Mouse (Mus musculus) kidney, adult 18-20 months (tissue): Measurements from ENCODE around the gene Glt28d2.
"Not testable (repeated sequence)": the region's sequence is repeated elsewhere in the genome, so short reads cannot be mapped to it uniquely, and the experiment has no call there.

ENCODE experiments used
- DNase-seq: peaks from one replicate; pipeline ENCODE4 v3.0.0; 2021

Gene Glt28d2

GRCm38 (mm10) chr3:85887239-85887827 lies at the start of gene Glt28d2, which contains the start of gene Gm37240:
TSS of gene Glt28d2 (minus strand) at chr3:85887516.
TSS of gene Gm37240 (minus strand) at chr3:85887518.
- peak; percentile 93 for DNase-seq

DNA sequence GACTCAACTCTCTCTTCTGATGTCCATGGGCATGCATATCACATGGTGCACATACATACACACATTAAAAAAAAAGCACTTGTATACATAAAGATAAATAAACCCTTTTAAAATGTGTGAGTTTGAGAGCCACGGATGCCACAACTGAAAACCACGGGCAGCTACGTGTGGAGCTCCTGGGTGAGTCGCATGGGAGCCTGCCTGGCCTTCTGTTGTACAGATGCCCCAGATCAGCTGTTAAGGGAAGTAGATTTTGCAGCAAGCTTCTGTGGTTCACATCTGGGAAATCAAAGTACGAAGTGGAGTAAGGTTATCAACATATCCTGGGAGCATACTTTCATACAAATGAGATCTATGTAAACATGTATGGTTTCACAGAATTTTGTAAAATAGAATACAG lies 46.3 kb upstream of the Glt28d2 start:
- DNase-seq: no peak

- no peak for DNase-seq
Observed at GRCm38 (mm10) chr3:85931859-85932258, 44.5 kb upstream of the Glt28d2 start.

GRCm38 (mm10) chr3:85930671-85931255 lies 43.4 kb upstream of the Glt28d2 start:
- DNase-seq: no peak

- DNase-seq: no peak
Observed at GRCm38 (mm10) chr3:85929711-85930110, 42.4 kb upstream of the Glt28d2 start.

GRCm38 (mm10) chr3:85928140-85928611 lies 40.9 kb upstream of the Glt28d2 start:
- DNase-seq: no peak

DNA sequence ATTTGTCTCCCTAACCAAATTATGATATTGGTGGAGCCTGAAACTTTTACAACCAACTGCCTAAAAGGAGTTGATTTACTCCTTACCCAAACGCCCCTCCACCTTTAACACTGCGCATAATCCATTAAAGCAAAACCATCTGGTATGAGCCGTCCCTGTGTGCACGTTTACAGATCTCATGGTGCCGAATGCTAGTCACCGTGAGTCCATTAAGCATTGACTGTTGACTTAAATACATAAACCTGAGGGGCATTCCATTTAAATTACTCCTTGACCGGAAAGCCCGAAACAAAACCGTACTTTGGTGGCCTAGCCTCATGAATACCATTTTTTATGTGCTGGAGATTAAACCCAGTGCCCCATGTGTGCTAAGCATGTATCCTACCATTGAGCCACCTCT lies 40.0 kb upstream of the Glt28d2 start:
- no peak for DNase-seq

GRCm38 (mm10) chr3:85923954-85924945 lies 36.9 kb upstream of the Glt28d2 start:
- peak; percentile 85 for DNase-seq

- DNase-seq: no peak
Observed at GRCm38 (mm10) chr3:85923343-85923742, 36.0 kb upstream of the Glt28d2 start.

DNA sequence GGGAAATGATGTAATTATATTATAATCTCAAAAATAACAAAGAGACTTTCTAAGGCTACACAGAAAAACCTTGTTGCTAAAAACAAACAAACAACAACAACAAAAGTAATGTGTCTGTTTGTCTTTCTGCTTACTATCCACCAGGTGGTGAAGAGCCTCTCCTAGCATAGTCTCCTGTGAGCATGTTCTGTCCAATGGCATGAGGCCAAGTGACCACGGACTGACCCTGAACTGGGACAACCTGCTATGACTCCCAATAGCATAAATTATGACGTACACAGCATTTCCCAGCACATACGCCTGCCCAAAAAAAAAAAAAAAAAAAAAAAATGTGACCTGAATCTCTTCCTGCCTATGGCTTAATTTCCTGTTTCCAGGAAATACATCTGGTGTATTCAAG lies 35.0 kb upstream of the Glt28d2 start:
- peak; percentile 60 for DNase-seq

GRCm38 (mm10) chr3:85920671-85921070 lies 33.4 kb upstream of the Glt28d2 start:
- DNase-seq: not testable (repeated sequence)

DNA sequence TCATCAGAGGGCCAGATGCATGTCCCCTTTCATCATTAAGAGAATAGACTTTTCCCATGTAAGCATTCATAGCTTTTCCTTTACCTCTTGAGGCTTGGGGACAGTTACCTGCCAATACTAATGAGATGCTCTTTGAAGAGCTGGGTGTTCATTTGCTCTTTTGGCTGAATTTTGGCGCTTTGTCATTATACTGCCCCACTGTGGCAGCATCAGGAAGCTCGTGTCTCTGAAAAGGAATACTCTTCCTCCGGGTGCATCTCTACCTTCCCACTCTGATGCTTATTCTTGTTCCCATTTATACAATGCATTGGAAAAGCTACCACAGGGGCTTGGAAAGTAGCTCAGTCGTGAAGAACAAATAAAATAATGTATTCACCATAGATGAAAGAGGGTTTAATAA lies 30.3 kb upstream of the Glt28d2 start:
- DNase-seq: peak; percentile 58

DNA sequence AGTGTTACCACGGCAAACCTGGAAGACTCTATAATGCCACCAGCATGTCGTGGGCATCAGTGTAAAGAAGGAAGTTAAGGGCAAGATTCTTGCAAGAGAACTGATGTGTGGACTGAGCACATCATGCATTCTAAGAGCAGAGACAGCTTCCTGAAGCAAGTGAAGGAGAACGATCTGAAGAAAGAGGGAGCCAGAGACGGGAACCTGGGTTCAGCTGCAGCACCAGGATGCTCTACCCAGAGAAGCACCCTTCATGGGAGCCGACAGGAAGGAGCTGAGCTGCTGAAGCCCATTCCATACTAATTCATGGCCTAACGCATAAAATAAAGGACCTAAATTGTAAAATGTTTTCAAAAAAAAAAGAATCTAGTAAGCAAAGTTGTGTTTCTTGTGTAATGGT lies 27.5 kb upstream of the Glt28d2 start:
- no peak for DNase-seq

DNA sequence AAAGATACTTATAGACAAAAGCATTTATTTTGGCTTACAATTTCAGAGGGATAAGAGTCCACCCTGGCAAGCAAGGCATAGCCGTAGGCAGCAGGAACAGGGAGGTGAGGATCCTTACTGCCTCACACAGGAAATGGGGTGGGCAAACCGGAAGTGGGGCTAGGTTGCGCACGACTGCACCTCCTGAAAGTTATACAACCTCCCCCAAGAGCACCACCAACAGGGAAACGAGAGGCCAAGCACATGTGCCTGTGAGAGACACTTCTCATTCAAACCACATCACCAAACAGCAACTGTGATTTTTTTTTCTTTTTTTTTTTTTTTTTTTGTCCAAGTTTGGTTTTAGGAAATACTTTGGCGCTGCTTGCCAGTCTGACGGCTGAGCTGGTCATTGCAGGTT lies 19.8 kb upstream of the Glt28d2 start:
- DNase-seq: no peak

- no peak for DNase-seq
Observed at GRCm38 (mm10) chr3:85904371-85904770, 17.1 kb upstream of the Glt28d2 start.

DNA sequence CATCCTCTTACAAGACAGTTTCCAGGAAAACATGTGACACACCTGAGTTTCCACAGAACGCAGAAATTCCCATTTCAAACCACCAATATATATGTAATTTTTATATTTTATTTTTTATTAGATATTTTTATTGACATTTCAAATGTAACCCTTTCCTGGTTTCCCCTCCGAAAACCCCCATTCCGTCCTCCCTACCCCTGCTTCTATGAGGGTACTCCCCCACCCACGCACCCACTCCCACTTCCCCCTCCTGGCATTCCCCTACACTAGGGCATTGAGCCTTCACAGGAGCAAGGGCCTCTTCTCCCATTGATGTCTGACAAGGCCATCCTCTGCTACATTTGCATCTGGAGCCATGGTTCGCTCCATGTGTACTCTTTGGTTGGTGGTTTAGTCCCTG lies 7.7 kb upstream of the Glt28d2 start:
- DNase-seq: no peak

DNA sequence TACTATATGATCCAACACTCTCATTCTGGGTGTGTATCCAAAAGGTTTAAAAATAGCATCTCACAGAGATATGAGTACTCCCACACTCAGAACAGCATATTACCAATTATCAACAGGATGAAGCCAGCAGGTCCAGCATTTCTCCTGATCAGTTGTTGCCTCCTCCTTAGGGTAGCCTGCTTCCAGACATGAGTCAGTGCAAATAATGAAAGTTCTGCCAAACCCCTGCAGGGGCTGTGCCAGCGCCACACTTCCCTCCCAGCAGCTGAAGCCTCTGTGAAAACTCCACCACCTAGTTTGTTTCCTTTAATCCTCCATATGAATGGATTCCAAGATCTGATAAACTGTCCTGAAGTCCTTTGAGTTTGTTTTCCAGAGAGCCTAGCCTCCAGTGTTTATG lies 4.3 kb upstream of the Glt28d2 start:
- no peak for DNase-seq

- DNase-seq: peak; percentile 64
Observed at GRCm38 (mm10) chr3:85888221-85888671, 930 bp upstream of the Glt28d2 start.

GRCm38 (mm10) chr3:85886636-85887238 lies 579 bp downstream of the Glt28d2 start:
- DNase-seq: no peak

GRCm38 (mm10) chr3:85885906-85886305 lies 1.4 kb downstream of the Glt28d2 start:
- DNase-seq: no peak

DNA sequence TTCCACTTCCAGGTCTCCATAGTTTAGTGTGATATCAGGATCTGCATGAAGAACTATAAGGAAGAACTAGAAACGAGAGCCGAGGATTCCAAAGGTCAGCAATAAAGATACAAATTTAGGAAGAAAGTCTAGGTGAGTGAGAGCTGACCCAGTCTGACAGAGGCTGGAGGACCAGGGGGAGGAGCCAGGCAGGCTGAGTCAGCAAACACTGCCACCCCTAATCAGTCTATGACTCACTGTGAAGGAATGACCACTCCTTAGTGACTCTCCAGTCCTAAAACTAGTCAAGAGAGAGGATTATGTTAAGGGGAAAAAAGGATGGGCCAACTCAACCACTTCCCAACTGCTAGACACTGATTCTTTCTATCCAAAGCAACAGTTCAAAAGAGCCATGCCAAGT lies 6.6 kb downstream of the Glt28d2 start:
- DNase-seq: no peak

DNA sequence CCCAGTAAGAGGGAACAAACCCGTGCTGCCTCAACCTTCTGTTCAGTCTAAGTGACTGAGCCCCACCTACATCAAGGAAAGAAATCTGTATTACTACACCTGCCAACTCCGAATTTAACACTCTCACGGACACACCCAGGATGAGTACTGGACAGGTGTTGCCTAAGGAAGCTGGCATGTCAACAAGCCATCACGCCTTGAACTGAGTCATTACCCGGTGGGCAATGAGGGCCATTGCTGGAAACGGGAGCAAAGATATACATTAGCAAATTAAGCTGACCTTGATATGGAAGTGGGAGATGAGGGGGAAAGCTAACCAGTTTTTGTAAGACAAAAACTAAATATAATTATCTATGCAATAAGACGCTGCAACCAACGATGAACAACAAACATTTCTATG lies 7.2 kb downstream of the Glt28d2 start:
- no peak for DNase-seq

- no peak for DNase-seq
Observed at GRCm38 (mm10) chr3:85878911-85879310, 8.4 kb downstream of the Glt28d2 start.
